Mouse (Mus musculus) bone marrow, adult 2 months (tissue): ENCODE measurements at regions not wholly inside any gene's neighbourhood (a gene's known extent, or its start where the extent isn't known, plus 50 kb on each side); places are given as distances from the start of the nearest gene placed in this dataset.

Experiments
- CTCF ChIP-seq: fragments of 200-500 bp; IDR thresholded peaks from 2 replicates; pipeline ENCODE4 v1.5.1; 2011; ENCODE audit warnings: low read length, control low read depth; ENCODE audit not compliant: control insufficient read depth, insufficient read depth
- POLR2A ChIP-seq: fragments of 200-500 bp; IDR thresholded peaks from 2 replicates; pipeline ENCODE4 v1.6.1; 2011; ENCODE audit warnings: low read depth, mild to moderate bottlenecking, control low read depth, low read length, borderline replicate concordance; ENCODE audit not compliant: control insufficient read depth

GRCm38 (mm10) chr5:33488152-33488561 is 54.4 kb upstream of the Nkx1-1 start:
- no peak for TF ChIP-seq CTCF
- no peak for TF ChIP-seq POLR2A
